Mouse (Mus musculus) limb, embryonic 10.5 days (tissue): ENCODE data around the gene Tas2r102. TPM values are rescaled to one million over a fixed set of nuclear protein-coding genes. Genes with fewer than 3 reads are reported as not detected.

Experiments used
- DNase-seq: peaks from one replicate; pipeline ENCODE4 v3.0.0-alpha.2; 2017; ENCODE audit warnings: low spot score
- H3K27ac ChIP-seq: fragments of 300-500 bp; sonication (generic); 2 replicates; pipeline ENCODE4 v1.5.1; 2016; ENCODE audit warnings: mild to moderate bottlenecking
- H3K27me3 ChIP-seq: fragments of 300-500 bp; sonication (generic); 2 replicates; pipeline ENCODE4 v1.6.1; 2016; ENCODE audit warnings: low read depth, mild to moderate bottlenecking; ENCODE audit not compliant: poor library complexity, severe bottlenecking
- H3K36me3 ChIP-seq: fragments of 300-500 bp; sonication (generic); 2 replicates; pipeline ENCODE4 v1.6.1; 2016; ENCODE audit warnings: mild to moderate bottlenecking, moderate library complexity
- H3K4me1 ChIP-seq: fragments of 300-500 bp; sonication (generic); 2 replicates; pipeline ENCODE4 v1.6.1; 2016
- H3K4me3 ChIP-seq: fragments of 300-500 bp; sonication (generic); 2 replicates; pipeline ENCODE4 v1.5.1; 2016; ENCODE audit warnings: mild to moderate bottlenecking, moderate library complexity
- H3K9me3 ChIP-seq: fragments of 300-500 bp; sonication (generic); replicated peaks from 2 replicates; pipeline ENCODE4 v1.6.1; 2016; ENCODE audit warnings: mild to moderate bottlenecking
- WGBS: fragments of 180-500 bp; shearing (Covaris S2); methylation state at CpG from one replicate; pipeline ENCODE4 v1.1.7; 2016; 5-methylcytosine and 5-hydroxymethylcytosine counted together
- polyA plus RNA-seq: library from polyadenylated mRNA; unstranded; fragments of >200 nt; fragmentation: Nextera tagmentation; extraction: Ambion mirVana; gene quantifications from 2 replicates; pipeline ENCODE4 v1.2.1, GENCODE M21; 2016

The Tas2r102 gene
- not detected in 2 replicates for polyA plus RNA-seq

- Histone ChIP-seq H3K9me3 (no peaks in the 10 kb centered on the region), H3K27ac (no peak within 1 kb of the TSS), H3K27me3 (no peaks in the 10 kb centered on the region), H3K4me3 (no peak within 1 kb of the TSS), H3K36me3 (no peaks in the 10 kb centered on the region), H3K4me1 (no peaks in the 10 kb centered on the region)
- WGBS = 95% methylated on average over 2 of the region's 2 CpGs
- no peak for DNase-seq
These were observed at the start of gene Tas2r102 for GRCm38 (mm10) chr6:132761831-132762230. TSS of gene Tas2r102 (plus strand) at chr6:132762131.

GRCm38 (mm10) chr6:132737935-132738334 is 24.0 kb upstream of the Tas2r102 start, which contains the start of gene Tas2r115:
TSS of gene Tas2r115 (minus strand) at chr6:132738035.
- 69% methylated on average over 2 of the region's 2 CpGs for WGBS

GRCm38 (mm10) chr6:132750206-132750605 is 11.7 kb upstream of the Tas2r102 start:
- Histone ChIP-seq H3K36me3 (no peaks in the 10 kb centered on the region), H3K9me3 (no peaks in the 10 kb centered on the region), H3K27me3 (no peaks in the 10 kb centered on the region), H3K27ac (no peak overlapping the region), H3K4me1 (no peaks in the 10 kb centered on the region), H3K4me3 (no peak overlapping the region)
- WGBS = 85% methylated on average over 2 of the region's 2 CpGs
- DNase-seq = no peak

More at GRCm38 (mm10) chr6:132737935-132738334, 24.0 kb upstream of the Tas2r102 start, which contains the start of gene Tas2r115:
- Histone ChIP-seq H3K27ac (no peak within 1 kb of the TSS), H3K4me3 (no peak within 1 kb of the TSS), H3K4me1 (no peaks in the 10 kb centered on the region), H3K9me3 (no peaks in the 10 kb centered on the region), H3K36me3 (no peaks in the 10 kb centered on the region), H3K27me3 (no peaks in the 10 kb centered on the region)
- no peak for DNase-seq

- Histone ChIP-seq H3K36me3 (no peaks in the 10 kb centered on the region), H3K27me3 (no peaks in the 10 kb centered on the region), H3K4me3 (no peak within 1 kb of the TSS), H3K27ac (no peak within 1 kb of the TSS), H3K4me1 (no peaks in the 10 kb centered on the region), H3K9me3 (no peaks in the 10 kb centered on the region)
- no peak for DNase-seq
- WGBS = 87% methylated on average over 1 of the region's 1 CpGs
These were observed 7.5 kb upstream of the Tas2r102 start, which contains the start of gene Tas2r124 for GRCm38 (mm10) chr6:132754430-132754829. TSS of gene Tas2r124 (plus strand) at chr6:132754730.

- no peaks in the 10 kb centered on the region for H3K27me3 ChIP-seq
- H3K9me3 ChIP-seq = no peaks in the 10 kb centered on the region
- H3K27ac ChIP-seq = no peak within 1 kb of the TSS
- no peaks in the 10 kb centered on the region for H3K36me3 ChIP-seq
- DNase-seq = no peak
- H3K4me1 ChIP-seq = no peaks in the 10 kb centered on the region
- no peak within 1 kb of the TSS for H3K4me3 ChIP-seq
These were observed 16.1 kb downstream of the Tas2r102 start, which contains the start of gene Tas2r136 for GRCm38 (mm10) chr6:132778062-132778461. TSS of gene Tas2r136 (minus strand) at chr6:132778162.

- H3K27me3 ChIP-seq = no peaks in the 10 kb centered on the region
- DNase-seq = no peak
- H3K36me3 ChIP-seq = no peaks in the 10 kb centered on the region
- H3K4me3 ChIP-seq = no peak overlapping the region
- H3K9me3 ChIP-seq = 0 out of 2 replicates have a peak, but pooled peaks cover 2% of the 10 kb centered on the region
- 31% methylated on average over 1 of the region's 1 CpGs for WGBS
- no peak overlapping the region for H3K27ac ChIP-seq
- no peaks in the 10 kb centered on the region; the same call in 1 of the 2 replicates for H3K4me1 ChIP-seq
These were observed 33.5 kb downstream of the Tas2r102 start for GRCm38 (mm10) chr6:132795393-132795792.

- no peaks in the 10 kb centered on the region for H3K27me3 ChIP-seq
- H3K4me3 ChIP-seq = no peak within 1 kb of the TSS
- 93% methylated on average over 1 of the region's 1 CpGs for WGBS
- no peaks in the 10 kb centered on the region for H3K36me3 ChIP-seq
- no peaks in the 10 kb centered on the region for H3K9me3 ChIP-seq
- no peaks in the 10 kb centered on the region for H3K4me1 ChIP-seq
- DNase-seq = no peak
- H3K27ac ChIP-seq = no peak within 1 kb of the TSS
These were observed 40.6 kb downstream of the Tas2r102 start, which contains the start of gene Tas2r117 for GRCm38 (mm10) chr6:132802518-132802917. TSS of gene Tas2r117 (plus strand) at chr6:132802818.

Other genes starting within 250 kb of the Tas2r102 start
- gene Prh1, start 192.3 kb upstream of the Tas2r102 start, polyA plus RNA-seq = not detected in 2 replicates
- not detected in 2 replicates for gene Prp2, start 166.2 kb upstream of the Tas2r102 start, polyA plus RNA-seq
- not detected in 2 replicates for gene A630073D07Rik, start 110.6 kb upstream of the Tas2r102 start, polyA plus RNA-seq
- not detected in 2 replicates for gene Tas2r120, start 105.2 kb upstream of the Tas2r102 start, polyA plus RNA-seq
- not detected in 2 replicates for gene Tas2r121, start 61.1 kb upstream of the Tas2r102 start, polyA plus RNA-seq
- not detected in 2 replicates for gene Tas2r122, start 50.2 kb upstream of the Tas2r102 start, polyA plus RNA-seq
- not detected in 2 replicates for gene Tas2r115, start 24.1 kb upstream of the Tas2r102 start, polyA plus RNA-seq
- not detected in 2 replicates for gene Tas2r124, start 7.4 kb upstream of the Tas2r102 start, polyA plus RNA-seq
- not detected in 2 replicates for gene Tas2r136, start 16.0 kb downstream of the Tas2r102 start, polyA plus RNA-seq
- gene Tas2r117, start 40.7 kb downstream of the Tas2r102 start, polyA plus RNA-seq = not detected in 2 replicates
- not detected in 2 replicates for gene Tas2r123, start 85.0 kb downstream of the Tas2r102 start, polyA plus RNA-seq
- not detected in 2 replicates for gene Tas2r116, start 93.3 kb downstream of the Tas2r102 start, polyA plus RNA-seq
- gene Tas2r110, start 105.9 kb downstream of the Tas2r102 start, polyA plus RNA-seq = not detected in 2 replicates
- not detected in 2 replicates for gene Tas2r113, start 130.9 kb downstream of the Tas2r102 start, polyA plus RNA-seq
- gene Tas2r125, start 147.5 kb downstream of the Tas2r102 start, polyA plus RNA-seq = not detected in 2 replicates
- not detected in 2 replicates for gene Tas2r129, start 189.0 kb downstream of the Tas2r102 start, polyA plus RNA-seq
- not detected in 2 replicates for gene Tas2r131, start 195.8 kb downstream of the Tas2r102 start, polyA plus RNA-seq
- not detected in 2 replicates for gene Tas2r109, start 218.8 kb downstream of the Tas2r102 start, polyA plus RNA-seq